Mouse (Mus musculus) liver, embryonic 16.5 days (tissue): Measurements from ENCODE around the gene Acad10. TPM values are rescaled to one million over a fixed set of nuclear protein-coding genes. Genes with fewer than 3 reads are reported as not detected.

Experiments
- ATAC-seq: fragments of 200-750 bp; cut with Nextera tagmentation; 2 replicates; pipeline ENCODE4 v1.8.0; 2017; ENCODE audit warnings: low read depth, mild to moderate bottlenecking, moderate number of reproducible peaks, moderate library complexity
- H3K27ac ChIP-seq: fragments of 300-500 bp; sonication (generic); 2 replicates; pipeline ENCODE4 v1.5.1; 2014; ENCODE audit warnings: mild to moderate bottlenecking, low read length
- H3K27me3 ChIP-seq: fragments of 300-500 bp; sonication (generic); 2 replicates; pipeline ENCODE4 v1.6.1; 2014; ENCODE audit warnings: low read depth, low read length, mixed read lengths; ENCODE audit not compliant: control insufficient read depth, insufficient read depth
- H3K36me3 ChIP-seq: fragments of 300-500 bp; sonication (generic); 2 replicates; pipeline ENCODE4 v1.6.1; 2014; ENCODE audit warnings: mild to moderate bottlenecking; ENCODE audit not compliant: control insufficient read depth, insufficient read depth
- H3K4me1 ChIP-seq: fragments of 300-500 bp; sonication (generic); 2 replicates; pipeline ENCODE4 v1.6.1; 2014; ENCODE audit warnings: low read depth, low read length, mixed read lengths; ENCODE audit not compliant: control insufficient read depth
- H3K4me2 ChIP-seq: fragments of 300-500 bp; sonication (generic); 2 replicates; pipeline ENCODE4 v1.6.1; 2014; ENCODE audit warnings: low read depth, low read length, mixed read lengths
- H3K4me3 ChIP-seq: fragments of 300-500 bp; sonication (generic); 2 replicates; pipeline ENCODE4 v1.5.1; 2014; ENCODE audit warnings: low read depth, mild to moderate bottlenecking, low read length
- H3K9ac ChIP-seq: fragments of 300-500 bp; sonication (generic); 2 replicates; pipeline ENCODE4 v1.6.1; 2014; ENCODE audit warnings: low read depth, low read length
- H3K9me3 ChIP-seq: fragments of 300-500 bp; sonication (generic); replicated peaks from 2 replicates; pipeline ENCODE4 v1.6.1; 2016; ENCODE audit warnings: low read length; ENCODE audit not compliant: control insufficient read depth
- WGBS: fragments of 180-500 bp; shearing (Covaris S2); extraction: QIAGEN DNeasy Blood & Tissue Kit; methylation state at CpG from one replicate; pipeline ENCODE4 v1.1.7; 2014; ENCODE audit not compliant: insufficient replicate concordance; 5-methylcytosine and 5-hydroxymethylcytosine counted together
- polyA plus RNA-seq: library from polyadenylated mRNA; unstranded; fragments of >200 nt; fragmentation: Nextera tagmentation; extraction: Ambion mirVana; gene quantifications from 2 replicates; pipeline ENCODE4 v1.2.1, GENCODE M21; 2015

Gene Acad10
- polyA plus RNA-seq, 1 experiment from 2014 or later, result 5.5 TPM

GRCm38 (mm10) chr5:121595758-121596157, 64.6 kb downstream of the Acad10 start:
- no peak overlapping the region for H3K4me3 ChIP-seq
- H3K4me2 ChIP-seq, result no peak overlapping the region
- no peak overlapping the region for H3K9ac ChIP-seq
- 35% methylated on average over 6 of the region's 6 CpGs for WGBS
- H3K27ac ChIP-seq, result no peak overlapping the region
- no peak for ATAC-seq
- no peaks in the 10 kb centered on the region for H3K9me3 ChIP-seq
- H3K27me3 ChIP-seq, result no peaks in the 10 kb centered on the region
- no peaks in the 10 kb centered on the region for H3K36me3 ChIP-seq
- H3K4me1 ChIP-seq, result peaks cover 40% of the 10 kb centered on the region

GRCm38 (mm10) chr5:121594714-121595313, 65.5 kb downstream of the Acad10 start:
- no peaks in the 10 kb centered on the region for H3K27me3 ChIP-seq
- no peak overlapping the region for H3K27ac ChIP-seq
- H3K36me3 ChIP-seq, result no peaks in the 10 kb centered on the region
- H3K9ac ChIP-seq, result no peak overlapping the region
- H3K4me1 ChIP-seq, result peaks cover 43% of the 10 kb centered on the region
- H3K4me3 ChIP-seq, result no peak overlapping the region
- no peak for ATAC-seq
- H3K9me3 ChIP-seq, result no peaks in the 10 kb centered on the region
- WGBS, result 61% methylated on average over 6 of the region's 6 CpGs
- peak overlapping the region; percentile 98 for H3K4me2 ChIP-seq

DNA sequence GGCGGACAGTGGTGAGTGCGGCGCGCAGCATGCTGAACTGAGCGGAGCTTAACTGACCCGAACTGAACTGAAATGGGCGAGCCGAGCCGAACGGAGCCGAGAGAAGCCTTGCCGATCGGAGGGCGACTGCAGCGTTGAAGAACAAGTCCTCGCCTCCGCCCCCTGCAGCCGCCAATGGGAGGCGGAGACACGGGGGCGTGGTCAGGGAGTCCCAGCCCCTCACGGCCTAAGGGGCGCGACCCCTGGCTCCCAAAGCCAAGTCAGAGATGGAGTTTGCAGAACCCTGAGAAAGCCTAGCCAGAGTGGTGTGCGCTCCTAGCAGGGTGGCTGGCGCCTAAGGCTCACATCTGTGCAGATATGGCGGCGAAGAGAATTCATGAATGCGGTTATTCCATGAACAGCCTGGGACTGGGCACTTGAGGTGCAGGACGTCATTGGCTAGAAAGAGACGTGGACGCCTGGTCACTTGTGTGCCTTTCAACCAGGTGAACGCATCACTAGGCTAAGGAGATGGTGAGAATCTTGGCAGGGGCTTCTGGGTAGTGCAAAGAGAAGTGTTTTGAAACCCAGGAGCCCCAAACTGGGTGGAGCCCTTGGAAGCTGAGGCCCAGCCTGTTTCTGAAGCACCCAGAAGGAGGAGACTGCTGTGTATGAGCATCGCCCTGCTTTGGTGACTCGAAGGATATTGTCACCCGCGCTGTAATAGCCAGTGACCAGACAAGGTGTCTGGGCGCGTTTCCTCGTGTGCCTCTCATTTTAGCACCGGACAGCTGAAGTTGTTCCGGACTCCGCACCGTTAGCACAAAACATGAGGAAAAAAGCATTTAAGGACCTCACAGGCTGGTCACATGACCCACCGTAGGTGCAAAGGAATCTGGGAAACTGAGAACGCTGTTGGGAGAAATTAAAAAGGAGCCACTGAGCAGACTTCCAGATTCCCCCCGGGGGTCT, 66.6 kb downstream of the Acad10 start, which contains the start of gene Aldh2:
Gene Aldh2, minus strand, starts transcription at position 374 of the 951 bp plus-strand sequence.
- peak within 1 kb of the TSS; percentile 76 for H3K4me3 ChIP-seq
- H3K9ac ChIP-seq, result peak within 1 kb of the TSS; percentile 77
- peaks cover 43% of the 10 kb centered on the region for H3K4me1 ChIP-seq
- H3K27ac ChIP-seq, result peak within 1 kb of the TSS; percentile 96
- 2% methylated on average over 47 of the region's 47 CpGs for WGBS
- H3K27me3 ChIP-seq, result no peaks in the 10 kb centered on the region
- peak within 1 kb of the TSS; percentile 98 for H3K4me2 ChIP-seq
- H3K9me3 ChIP-seq, result no peaks in the 10 kb centered on the region
- peak; percentile 90 for ATAC-seq
- H3K36me3 ChIP-seq, result no peaks in the 10 kb centered on the region

- no peaks in the 10 kb centered on the region for H3K27me3 ChIP-seq
- H3K36me3 ChIP-seq, result no peaks in the 10 kb centered on the region
- H3K4me1 ChIP-seq, result peaks cover 43% of the 10 kb centered on the region
- H3K9me3 ChIP-seq, result no peaks in the 10 kb centered on the region
- 3% methylated on average over 33 of the region's 33 CpGs for WGBS
- peak overlapping the region; percentile 77 for H3K9ac ChIP-seq
- peak overlapping the region; percentile 98 for H3K4me2 ChIP-seq
- peak overlapping the region; percentile 96 for H3K27ac ChIP-seq
- ATAC-seq, result peak; percentile 23
- peak overlapping the region; percentile 76 for H3K4me3 ChIP-seq
Measured at GRCm38 (mm10) chr5:121592816-121593407, 67.4 kb downstream of the Acad10 start.

- H3K9me3 ChIP-seq, result no peaks in the 10 kb centered on the region
- H3K36me3 ChIP-seq, result no peaks in the 10 kb centered on the region
- 49% methylated on average over 11 of the region's 11 CpGs for WGBS
- ATAC-seq, result no peak
- peak overlapping the region; percentile 77; the same call in 1 of the 2 replicates for H3K9ac ChIP-seq
- H3K27me3 ChIP-seq, result no peaks in the 10 kb centered on the region
- peak overlapping the region; percentile 73 for H3K27ac ChIP-seq
- peak overlapping the region; percentile 98 for H3K4me2 ChIP-seq
- H3K4me1 ChIP-seq, result peaks cover 47% of the 10 kb centered on the region
- H3K4me3 ChIP-seq, result peak overlapping the region; percentile 76
Measured at GRCm38 (mm10) chr5:121592064-121592815, 68.1 kb downstream of the Acad10 start.

- peak overlapping the region; percentile 76 for H3K4me3 ChIP-seq
- peak overlapping the region; percentile 73 for H3K27ac ChIP-seq
- 39% methylated on average over 11 of the region's 11 CpGs for WGBS
- no peaks in the 10 kb centered on the region for H3K36me3 ChIP-seq
- peak overlapping the region; percentile 98 for H3K4me2 ChIP-seq
- H3K4me1 ChIP-seq, result peaks cover 54% of the 10 kb centered on the region
- peak; percentile 3; the same call in 1 of the 2 replicates for ATAC-seq
- H3K9ac ChIP-seq, result 0 out of 2 replicates have a peak overlapping the region, but pooled peaks have one; percentile 2
- no peaks in the 10 kb centered on the region for H3K27me3 ChIP-seq
- no peaks in the 10 kb centered on the region for H3K9me3 ChIP-seq
Measured at GRCm38 (mm10) chr5:121591417-121592063, 68.8 kb downstream of the Acad10 start.

DNA sequence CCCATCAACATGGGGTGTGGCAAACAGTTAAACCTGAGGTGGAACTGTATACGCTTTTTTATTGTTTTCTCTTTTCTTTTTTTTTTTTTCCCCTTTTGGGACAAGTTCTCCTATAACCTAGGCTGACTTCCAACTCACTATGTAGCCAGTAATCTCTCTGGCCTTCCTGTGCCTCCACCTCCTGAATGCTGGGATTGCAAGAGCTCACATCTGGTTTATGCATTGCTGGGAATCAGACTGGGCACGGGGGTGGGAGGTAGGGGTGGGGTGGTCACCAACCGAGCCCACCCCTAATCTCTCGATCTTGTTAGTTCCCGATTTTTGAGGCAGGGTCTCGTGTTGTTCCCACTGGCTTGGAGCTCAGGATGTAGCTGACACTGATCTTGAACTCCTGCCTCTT, 70.4 kb downstream of the Acad10 start:
- 63% methylated on average over 6 of the region's 6 CpGs for WGBS
- H3K4me1 ChIP-seq, result peaks cover 54% of the 10 kb centered on the region
- no peak for ATAC-seq

More for the DNA sequence above, 70.4 kb downstream of the Acad10 start:
- H3K9ac ChIP-seq, result no peak overlapping the region
- H3K4me3 ChIP-seq, result no peak overlapping the region
- no peaks in the 10 kb centered on the region for H3K36me3 ChIP-seq
- no peaks in the 10 kb centered on the region for H3K27me3 ChIP-seq
- H3K9me3 ChIP-seq, result no peaks in the 10 kb centered on the region
- H3K4me2 ChIP-seq, result no peak overlapping the region
- H3K27ac ChIP-seq, result no peak overlapping the region
